Mouse (Mus musculus): ENCODE measurements around the gene Ccr10. TPM values are rescaled to one million over a fixed set of nuclear protein-coding genes. Genes with fewer than 3 reads are reported as not detected.
A peak's percentile ranks its signal among the peaks of the same experiment; 100 is the strongest.

Ccr10 gene
- polyA plus RNA-seq, 1 experiment = 0.05 TPM

GRCm38 (mm10) chr11:101137000-101137399, 38.2 kb downstream of the Ccr10 start:
- peaks cover 5% of the 10 kb centered on the region for H3K4me1 ChIP-seq (ENCODE audit: control insufficient read depth, insufficient read depth, low read length)
- no peak overlapping the region for H3K27ac ChIP-seq (ENCODE audit: control insufficient read depth, insufficient read depth, low read depth, low read length)
- H3K36me3 ChIP-seq (ENCODE audit: control insufficient read depth, insufficient read depth, low read length) = no peaks in the 10 kb centered on the region
- 0 out of 2 replicates have a peak, but pooled peaks cover 3% of the 10 kb centered on the region for H3K27me3 ChIP-seq (ENCODE audit: control insufficient read depth, insufficient read depth, low read length)
- H3K4me3 ChIP-seq (ENCODE audit: control insufficient read depth, low read depth, low read length) = no peak overlapping the region
- TF ChIP-seq CTCF (IDR thresholded peaks at IDR 0.05; ENCODE audit: control insufficient read depth, insufficient read depth, insufficient replicate concordance, low read depth, low read length) (no peak), POLR2A (IDR thresholded peaks at IDR 0.05; ENCODE audit: control insufficient read depth, low read depth, low read length) (no peak)

GRCm38 (mm10) chr11:101134217-101134865, 40.9 kb downstream of the Ccr10 start:
- Histone ChIP-seq H3K36me3 (ENCODE audit: control insufficient read depth, insufficient read depth, low read length) (no peaks in the 10 kb centered on the region), H3K4me1 (ENCODE audit: control insufficient read depth, insufficient read depth, low read length) (peaks cover 5% of the 10 kb centered on the region)
- TF ChIP-seq POLR2A (IDR thresholded peaks at IDR 0.05; ENCODE audit: control insufficient read depth, low read depth, low read length) (no peak), CTCF (IDR thresholded peaks at IDR 0.05; ENCODE audit: control insufficient read depth, insufficient read depth, insufficient replicate concordance, low read depth, low read length) (no peak)

GRCm38 (mm10) chr11:101133037-101133436, 42.2 kb downstream of the Ccr10 start:
- Histone ChIP-seq H3K27ac (ENCODE audit: control insufficient read depth, insufficient read depth, low read depth, low read length) (no peak overlapping the region), H3K4me1 (ENCODE audit: control insufficient read depth, insufficient read depth, low read length) (no peaks in the 10 kb centered on the region), H3K4me3 (ENCODE audit: control insufficient read depth, low read depth, low read length) (no peak overlapping the region), H3K36me3 (ENCODE audit: control insufficient read depth, insufficient read depth, low read length) (no peaks in the 10 kb centered on the region), H3K27me3 (ENCODE audit: control insufficient read depth, insufficient read depth, low read length) (no peaks in the 10 kb centered on the region)
- no peak for TF ChIP-seq CTCF (IDR thresholded peaks at IDR 0.05; ENCODE audit: control insufficient read depth, insufficient read depth, insufficient replicate concordance, low read depth, low read length)
- no peak for TF ChIP-seq POLR2A (IDR thresholded peaks at IDR 0.05; ENCODE audit: control insufficient read depth, low read depth, low read length)

More at GRCm38 (mm10) chr11:101134217-101134865, 40.9 kb downstream of the Ccr10 start:
- H3K4me3 ChIP-seq (ENCODE audit: control insufficient read depth, low read depth, low read length) = no peak overlapping the region
- H3K27ac ChIP-seq (ENCODE audit: control insufficient read depth, insufficient read depth, low read depth, low read length) = no peak overlapping the region
- no peaks in the 10 kb centered on the region for H3K27me3 ChIP-seq (ENCODE audit: control insufficient read depth, insufficient read depth, low read length)

GRCm38 (mm10) chr11:101131701-101132100, 43.5 kb downstream of the Ccr10 start:
- TF ChIP-seq POLR2A (IDR thresholded peaks at IDR 0.05; ENCODE audit: control insufficient read depth, low read depth, low read length) = no peak
- peak; percentile 69; the same call in 1 of the 2 replicates for TF ChIP-seq CTCF (IDR thresholded peaks at IDR 0.05; ENCODE audit: control insufficient read depth, insufficient read depth, insufficient replicate concordance, low read depth, low read length)
- no peak overlapping the region for H3K27ac ChIP-seq (ENCODE audit: control insufficient read depth, insufficient read depth, low read depth, low read length)
- H3K36me3 ChIP-seq (ENCODE audit: control insufficient read depth, insufficient read depth, low read length) = no peaks in the 10 kb centered on the region
- no peaks in the 10 kb centered on the region for H3K4me1 ChIP-seq (ENCODE audit: control insufficient read depth, insufficient read depth, low read length)
- H3K27me3 ChIP-seq (ENCODE audit: control insufficient read depth, insufficient read depth, low read length) = no peaks in the 10 kb centered on the region
- H3K4me3 ChIP-seq (ENCODE audit: control insufficient read depth, low read depth, low read length) = no peak overlapping the region

- H3K27ac ChIP-seq (ENCODE audit: control insufficient read depth, insufficient read depth, low read depth, low read length) = no peak overlapping the region
- H3K4me3 ChIP-seq (ENCODE audit: control insufficient read depth, low read depth, low read length) = no peak overlapping the region
- no peaks in the 10 kb centered on the region for H3K4me1 ChIP-seq (ENCODE audit: control insufficient read depth, insufficient read depth, low read length)
- no peaks in the 10 kb centered on the region for H3K36me3 ChIP-seq (ENCODE audit: control insufficient read depth, insufficient read depth, low read length)
- no peaks in the 10 kb centered on the region for H3K27me3 ChIP-seq (ENCODE audit: control insufficient read depth, insufficient read depth, low read length)
- TF ChIP-seq POLR2A (IDR thresholded peaks at IDR 0.05; ENCODE audit: control insufficient read depth, low read depth, low read length) (no peak), CTCF (IDR thresholded peaks at IDR 0.05; ENCODE audit: control insufficient read depth, insufficient read depth, insufficient replicate concordance, low read depth, low read length) (no peak)
Observed at GRCm38 (mm10) chr11:101131187-101131586, 44.1 kb downstream of the Ccr10 start.

- Histone ChIP-seq H3K27me3 (ENCODE audit: control insufficient read depth, insufficient read depth, low read length) (no peaks in the 10 kb centered on the region), H3K27ac (ENCODE audit: control insufficient read depth, insufficient read depth, low read depth, low read length) (no peak overlapping the region), H3K4me1 (ENCODE audit: control insufficient read depth, insufficient read depth, low read length) (no peaks in the 10 kb centered on the region), H3K4me3 (ENCODE audit: control insufficient read depth, low read depth, low read length) (no peak overlapping the region), H3K36me3 (ENCODE audit: control insufficient read depth, insufficient read depth, low read length) (no peaks in the 10 kb centered on the region)
- TF ChIP-seq CTCF (IDR thresholded peaks at IDR 0.05; ENCODE audit: control insufficient read depth, insufficient read depth, insufficient replicate concordance, low read depth, low read length) = no peak
- no peak for TF ChIP-seq POLR2A (IDR thresholded peaks at IDR 0.05; ENCODE audit: control insufficient read depth, low read depth, low read length)
Observed at GRCm38 (mm10) chr11:101130056-101130756, 45.0 kb downstream of the Ccr10 start.

GRCm38 (mm10) chr11:101128996-101129577, 46.2 kb downstream of the Ccr10 start:
- no peak overlapping the region for H3K4me3 ChIP-seq (ENCODE audit: control insufficient read depth, low read depth, low read length)
- H3K4me1 ChIP-seq (ENCODE audit: control insufficient read depth, insufficient read depth, low read length) = no peaks in the 10 kb centered on the region
- H3K27me3 ChIP-seq (ENCODE audit: control insufficient read depth, insufficient read depth, low read length) = no peaks in the 10 kb centered on the region
- TF ChIP-seq CTCF (IDR thresholded peaks at IDR 0.05; ENCODE audit: control insufficient read depth, insufficient read depth, insufficient replicate concordance, low read depth, low read length) = no peak
- TF ChIP-seq POLR2A (IDR thresholded peaks at IDR 0.05; ENCODE audit: control insufficient read depth, low read depth, low read length) = no peak
- no peak overlapping the region for H3K27ac ChIP-seq (ENCODE audit: control insufficient read depth, insufficient read depth, low read depth, low read length)
- H3K36me3 ChIP-seq (ENCODE audit: control insufficient read depth, insufficient read depth, low read length) = no peaks in the 10 kb centered on the region

All from testis, adult 2 months (tissue).